Mouse (Mus musculus) heart, embryonic 11.5 days (tissue): ENCODE measurements around the gene Baiap3. TPM values are rescaled to one million over a fixed set of nuclear protein-coding genes. Genes with fewer than 3 reads are reported as not detected.
A peak's percentile ranks its signal among the peaks of the same experiment; 100 is the strongest.
"Not testable (repeated sequence)": the region's sequence is repeated elsewhere in the genome, so short reads cannot be mapped to it uniquely, and the experiment has no call there.

Experiments used
- ATAC-seq: fragments of 200-750 bp; cut with Nextera tagmentation; replicated peaks from 2 replicates; pipeline ENCODE4 v1.8.0; 2017; ENCODE audit warnings: moderate library complexity; ENCODE audit not compliant: insufficient number of reproducible peaks, low FRiP score, low TSS enrichment
- H3K27ac ChIP-seq: fragments of 300-500 bp; sonication (generic); 2 replicates; pipeline ENCODE4 v1.5.1; 2014; ENCODE audit warnings: mild to moderate bottlenecking, low read depth, low read length
- H3K27me3 ChIP-seq: fragments of 300-500 bp; sonication (generic); 2 replicates; pipeline ENCODE4 v1.6.1; 2014; ENCODE audit warnings: mild to moderate bottlenecking, low read length, mixed read lengths; ENCODE audit not compliant: control insufficient read depth, insufficient read depth
- H3K36me3 ChIP-seq: fragments of 300-500 bp; sonication (generic); 2 replicates; pipeline ENCODE4 v1.6.1; 2014; ENCODE audit warnings: mild to moderate bottlenecking, low read length, moderate library complexity, mixed read lengths; ENCODE audit not compliant: control insufficient read depth, insufficient read depth
- H3K4me1 ChIP-seq: fragments of 300-500 bp; sonication (generic); 2 replicates; pipeline ENCODE4 v1.6.1; 2014; ENCODE audit warnings: low read length; ENCODE audit not compliant: control insufficient read depth, insufficient read depth
- H3K4me2 ChIP-seq: fragments of 300-500 bp; sonication (generic); 2 replicates; pipeline ENCODE4 v1.6.1; 2014; ENCODE audit warnings: mild to moderate bottlenecking, moderate library complexity
- H3K4me3 ChIP-seq: fragments of 300-500 bp; sonication (generic); 2 replicates; pipeline ENCODE4 v1.5.1; 2014; ENCODE audit warnings: low read depth, low read length
- H3K9ac ChIP-seq: fragments of 300-500 bp; sonication (generic); 2 replicates; pipeline ENCODE4 v1.6.1; 2014; ENCODE audit warnings: mild to moderate bottlenecking, low read depth, low read length, moderate library complexity
- H3K9me3 ChIP-seq: fragments of 300-500 bp; sonication (generic); replicated peaks from 2 replicates; pipeline ENCODE4 v1.6.1; 2016; ENCODE audit warnings: low read length; ENCODE audit not compliant: control insufficient read depth
- WGBS: fragments of 180-500 bp; shearing (Covaris S2); extraction: QIAGEN DNeasy Blood & Tissue Kit; methylation state at CpG from one replicate; pipeline ENCODE4 v1.1.7; 2014; ENCODE audit not compliant: insufficient replicate concordance; 5-methylcytosine and 5-hydroxymethylcytosine counted together
- polyA plus RNA-seq: library from polyadenylated mRNA; unstranded; fragments of >200 nt; fragmentation: Nextera tagmentation; extraction: Ambion mirVana; gene quantifications from 2 replicates; pipeline ENCODE4 v1.2.1, GENCODE M21; 2014

The Baiap3 gene
- polyA plus RNA-seq, 1 experiment from 2014 or later: 0.63 TPM

- Histone ChIP-seq H3K4me1 (peaks cover 7% of the 10 kb centered on the region), H3K4me3 (no peak overlapping the region), H3K9me3 (no peaks in the 10 kb centered on the region), H3K36me3 (peaks cover 8% of the 10 kb centered on the region; the same call in 1 of the 2 replicates), H3K27me3 (no peaks in the 10 kb centered on the region), H3K9ac (no peak overlapping the region), H3K27ac (no peak overlapping the region), H3K4me2 (no peak overlapping the region)
- WGBS: 89% methylated on average over 9 of the region's 9 CpGs
- no peak for ATAC-seq
These were observed 20.5 kb downstream of the Baiap3 start for GRCm38 (mm10) chr17:25235635-25236034.

DNA sequence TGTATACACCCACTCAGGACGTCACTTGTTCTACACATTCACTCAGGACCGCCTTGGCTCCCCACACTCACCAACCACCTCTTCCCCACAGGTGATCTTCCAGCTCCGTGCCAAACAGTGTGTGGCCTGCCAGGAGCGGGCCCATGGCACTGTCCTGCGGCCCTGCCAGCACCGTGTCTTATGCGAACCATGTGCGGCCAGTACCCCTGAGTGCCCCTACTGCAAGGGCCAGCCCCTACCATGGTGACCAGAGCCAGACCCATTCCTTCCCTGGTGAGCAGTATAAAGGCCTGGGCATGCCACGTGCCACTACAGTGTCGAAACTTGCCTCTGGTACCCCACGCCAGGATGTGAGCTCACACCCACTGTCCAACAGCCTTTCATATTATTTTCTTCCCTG, 24.5 kb downstream of the Baiap3 start:
- not testable (repeated sequence) for H3K4me2 ChIP-seq, H3K4me3 ChIP-seq, ATAC-seq, H3K9ac ChIP-seq, H3K9me3 ChIP-seq, H3K27me3 ChIP-seq, H3K4me1 ChIP-seq, H3K27ac ChIP-seq
- H3K36me3 ChIP-seq: peaks cover 12% of the 10 kb centered on the region
- 92% methylated on average over 5 of the region's 11 CpGs for WGBS

DNA sequence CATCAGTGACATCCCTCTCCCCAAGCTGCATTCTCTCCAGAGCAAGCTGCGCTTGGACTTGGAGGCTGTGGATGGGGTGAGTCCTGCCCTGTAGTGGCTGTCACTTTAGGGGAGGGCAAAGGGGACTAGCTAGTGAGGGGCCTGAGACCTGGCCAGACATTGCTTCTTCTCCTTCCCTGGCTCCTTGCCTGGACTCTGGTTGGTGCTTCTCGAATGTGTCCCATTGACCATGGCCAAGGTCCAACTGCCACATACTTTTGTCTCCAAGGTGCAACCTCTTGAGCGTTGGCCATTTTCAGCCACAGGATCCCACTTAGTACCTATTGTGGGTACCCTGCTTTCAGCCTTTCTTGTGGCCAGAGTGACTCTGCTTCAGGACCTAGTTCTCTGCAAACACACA, 25.5 kb downstream of the Baiap3 start:
- ATAC-seq: no peak
- peaks cover 12% of the 10 kb centered on the region for H3K36me3 ChIP-seq
- no peaks in the 10 kb centered on the region for H3K4me1 ChIP-seq
- 88% methylated on average over 3 of the region's 3 CpGs for WGBS
- H3K27ac ChIP-seq: no peak overlapping the region
- no peaks in the 10 kb centered on the region for H3K27me3 ChIP-seq
- H3K9ac ChIP-seq: no peak overlapping the region
- H3K9me3 ChIP-seq: no peaks in the 10 kb centered on the region
- H3K4me3 ChIP-seq: no peak overlapping the region
- no peak overlapping the region for H3K4me2 ChIP-seq

- H3K9ac ChIP-seq, H3K4me3 ChIP-seq, H3K27ac ChIP-seq, H3K4me2 ChIP-seq, H3K36me3 ChIP-seq, H3K4me1 ChIP-seq, H3K9me3 ChIP-seq, H3K27me3 ChIP-seq, ATAC-seq: not testable (repeated sequence)
- 77% methylated on average over 15 of the region's 17 CpGs for WGBS
These were observed 26.0 kb downstream of the Baiap3 start for GRCm38 (mm10) chr17:25230014-25230655.

- Histone ChIP-seq H3K4me3 (no peak overlapping the region), H3K27me3 (no peaks in the 10 kb centered on the region), H3K4me1 (no peaks in the 10 kb centered on the region), H3K36me3 (peaks cover 4% of the 10 kb centered on the region), H3K4me2 (no peak overlapping the region), H3K27ac (no peak overlapping the region), H3K9me3 (no peaks in the 10 kb centered on the region), H3K9ac (no peak overlapping the region)
- no peak for ATAC-seq
- 94% methylated on average over 5 of the region's 5 CpGs for WGBS
These were observed 28.2 kb downstream of the Baiap3 start for GRCm38 (mm10) chr17:25227991-25228390.

- H3K9ac ChIP-seq: no peak overlapping the region
- WGBS: 82% methylated on average over 4 of the region's 4 CpGs
- peak overlapping the region; percentile 29; the same call in 1 of the 2 replicates for H3K4me2 ChIP-seq
- no peak overlapping the region for H3K4me3 ChIP-seq
- ATAC-seq: no peak
- peaks cover 4% of the 10 kb centered on the region for H3K36me3 ChIP-seq
- H3K4me1 ChIP-seq: peaks cover 3% of the 10 kb centered on the region
- no peaks in the 10 kb centered on the region for H3K27me3 ChIP-seq
- H3K9me3 ChIP-seq: no peaks in the 10 kb centered on the region
- H3K27ac ChIP-seq: no peak overlapping the region
These were observed 30.5 kb downstream of the Baiap3 start for GRCm38 (mm10) chr17:25225659-25226058.

DNA sequence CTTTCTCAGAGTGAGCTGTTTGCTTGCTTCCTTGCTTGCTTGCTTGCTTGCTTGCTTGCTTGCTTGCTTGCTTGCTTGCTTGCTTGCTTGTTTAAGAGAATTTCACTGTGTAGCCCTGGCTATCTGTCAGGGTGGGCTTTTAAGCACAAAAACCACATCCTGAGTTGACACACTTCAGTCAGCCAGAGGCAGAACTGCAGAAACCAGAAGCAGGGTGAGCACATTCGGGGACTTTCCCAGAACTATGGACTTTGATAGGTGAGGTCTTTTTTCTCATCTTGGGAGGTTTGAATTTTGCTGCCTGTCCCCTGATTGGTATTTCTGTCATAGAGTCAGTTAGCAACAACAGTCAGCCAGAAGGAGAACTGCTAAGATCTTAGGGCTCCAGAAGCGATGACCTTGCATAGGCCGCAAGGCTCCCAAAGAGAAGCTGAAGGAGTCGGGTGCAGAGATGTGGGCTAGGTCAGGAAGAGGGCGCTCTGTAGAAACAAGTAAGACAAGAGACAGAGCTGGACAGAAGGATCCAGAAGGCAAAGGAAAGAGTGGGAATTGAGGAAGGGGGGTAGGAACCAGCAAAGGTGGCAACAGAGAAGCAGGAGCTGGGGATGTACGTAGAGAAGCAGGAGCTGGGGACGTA, 31.5 kb downstream of the Baiap3 start:
- Histone ChIP-seq H3K4me3 (no peak overlapping the region), H3K36me3 (peaks cover 4% of the 10 kb centered on the region)
- WGBS: 77% methylated on average over 7 of the region's 7 CpGs

GRCm38 (mm10) chr17:25222951-25223601, 33.1 kb downstream of the Baiap3 start:
- H3K9me3 ChIP-seq: no peaks in the 10 kb centered on the region
- H3K4me1 ChIP-seq: peaks cover 3% of the 10 kb centered on the region
- no peak for ATAC-seq
- H3K27me3 ChIP-seq: no peaks in the 10 kb centered on the region
- peak overlapping the region; percentile 80 for H3K27ac ChIP-seq
- 41% methylated on average over 6 of the region's 6 CpGs for WGBS
- peak overlapping the region; percentile 52 for H3K4me3 ChIP-seq
- H3K4me2 ChIP-seq: peak overlapping the region; percentile 89
- no peaks in the 10 kb centered on the region for H3K36me3 ChIP-seq
- H3K9ac ChIP-seq: peak overlapping the region; percentile 53

More for the DNA sequence above, 31.5 kb downstream of the Baiap3 start:
- Histone ChIP-seq H3K9me3 (no peaks in the 10 kb centered on the region), H3K4me1 (peaks cover 3% of the 10 kb centered on the region), H3K4me2 (peak overlapping the region; percentile 53), H3K27me3 (no peaks in the 10 kb centered on the region), H3K27ac (0 out of 2 replicates have a peak overlapping the region, but pooled peaks have one; percentile 35), H3K9ac (no peak overlapping the region)
- no peak for ATAC-seq
